Mouse (Mus musculus) midbrain, embryonic 15.5 days (tissue): ENCODE results near the gene Slc25a39. TPM values are rescaled to one million over a fixed set of nuclear protein-coding genes. Genes with fewer than 3 reads are reported as not detected.
"Not testable (repeated sequence)": the region's sequence is repeated elsewhere in the genome, so short reads cannot be mapped to it uniquely, and the experiment has no call there.

Experiments used
- ATAC-seq: fragments of 200-750 bp; cut with Nextera tagmentation; replicated peaks from 2 replicates; pipeline ENCODE4 v1.8.0; 2017; ENCODE audit warnings: moderate TSS enrichment
- H3K27ac ChIP-seq: fragments of 300-500 bp; sonication (generic); 2 replicates; pipeline ENCODE4 v1.5.1; 2015; ENCODE audit warnings: mild to moderate bottlenecking, inconsistent platforms
- H3K27me3 ChIP-seq: fragments of 300-500 bp; sonication (generic); replicated peaks from 2 replicates; pipeline ENCODE4 v1.6.1; 2015; ENCODE audit warnings: inconsistent platforms
- H3K36me3 ChIP-seq: fragments of 300-500 bp; sonication (generic); replicated peaks from 2 replicates; pipeline ENCODE4 v1.6.1; 2015; ENCODE audit warnings: inconsistent platforms
- H3K4me1 ChIP-seq: fragments of 300-500 bp; sonication (generic); 2 replicates; pipeline ENCODE4 v1.6.1; 2015; ENCODE audit warnings: inconsistent platforms
- H3K4me2 ChIP-seq: fragments of 300-500 bp; sonication (generic); 2 replicates; pipeline ENCODE4 v1.6.1; 2015; ENCODE audit warnings: inconsistent platforms, mild to moderate bottlenecking, moderate library complexity
- H3K4me3 ChIP-seq: fragments of 300-500 bp; sonication (generic); 2 replicates; pipeline ENCODE4 v1.5.1; 2015; ENCODE audit warnings: mild to moderate bottlenecking, inconsistent platforms
- H3K9ac ChIP-seq: fragments of 300-500 bp; sonication (generic); 2 replicates; pipeline ENCODE4 v1.6.1; 2015; ENCODE audit warnings: mild to moderate bottlenecking, inconsistent platforms
- H3K9me3 ChIP-seq: fragments of 300-500 bp; sonication (generic); 2 replicates; pipeline ENCODE4 v1.6.1; 2016; ENCODE audit warnings: inconsistent platforms
- WGBS: fragments of 180-500 bp; shearing (Covaris S2); methylation state at CpG from one replicate; pipeline ENCODE4 v1.1.7; 2015; ENCODE audit warnings: mixed read lengths; 5-methylcytosine and 5-hydroxymethylcytosine counted together
- polyA plus RNA-seq: library from polyadenylated mRNA; unstranded; fragments of >200 nt; fragmentation: Nextera tagmentation; extraction: Ambion mirVana; gene quantifications from 2 replicates; pipeline ENCODE4 v1.2.1, GENCODE M21; 2015

The Slc25a39 gene
- polyA plus RNA-seq, 1 experiment from 2014 or later = 146 TPM

DNA sequence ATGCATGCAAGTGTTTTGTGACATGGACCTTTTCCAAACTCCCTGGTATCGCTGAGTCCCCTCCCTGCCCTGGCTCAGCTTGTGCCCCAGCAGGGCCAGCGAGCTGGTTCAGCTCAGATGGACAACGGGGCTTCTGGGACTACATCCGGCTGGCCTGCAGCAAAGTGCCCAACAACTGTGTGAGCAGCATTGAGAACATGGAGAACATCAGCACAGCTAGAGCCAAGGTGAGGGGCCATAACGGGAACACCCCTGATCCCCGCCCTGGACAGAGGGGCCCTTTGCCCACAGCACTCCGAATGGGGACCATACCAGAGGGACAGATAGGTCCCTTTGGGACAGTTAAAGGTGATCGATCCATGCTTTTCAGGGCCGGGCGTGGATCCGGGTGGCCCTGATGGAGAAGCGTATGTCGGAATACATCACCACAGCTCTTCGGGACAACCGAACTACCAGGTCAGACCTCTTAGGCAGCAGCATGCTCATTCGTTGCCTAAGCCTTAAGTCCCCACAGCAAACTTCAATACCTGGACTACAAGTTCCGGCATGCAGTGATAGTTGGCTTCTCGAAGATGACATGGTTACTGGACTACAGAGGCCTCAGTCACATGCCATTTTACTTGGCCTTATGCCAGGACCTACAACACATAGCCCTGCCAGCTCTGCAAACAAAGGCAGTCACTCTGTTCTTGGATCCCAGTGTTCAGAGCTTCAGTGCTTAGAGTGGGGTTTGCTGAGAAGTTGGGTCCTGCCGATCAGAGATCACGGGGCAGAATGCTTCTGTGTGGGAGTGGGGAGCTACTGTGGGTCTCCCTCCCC, 9.5 kb downstream of the Slc25a39 start:
- Histone ChIP-seq H3K36me3 (peaks cover 16% of the 10 kb centered on the region), H3K27ac (no peak overlapping the region), H3K9me3 (no peaks in the 10 kb centered on the region), H3K4me1 (peaks cover 58% of the 10 kb centered on the region), H3K4me2 (no peak overlapping the region), H3K9ac (no peak overlapping the region), H3K27me3 (no peaks in the 10 kb centered on the region), H3K4me3 (no peak overlapping the region)
- ATAC-seq = no peak
- WGBS = 78% methylated on average over 20 of the region's 20 CpGs

GRCm38 (mm10) chr11:102396671-102397141, 11.0 kb downstream of the Slc25a39 start:
- 0 out of 2 replicates have a peak overlapping the region, but pooled peaks have one; percentile 2 for H3K4me3 ChIP-seq
- no peaks in the 10 kb centered on the region for H3K9me3 ChIP-seq
- no peak overlapping the region for H3K27ac ChIP-seq
- H3K4me1 ChIP-seq = peaks cover 69% of the 10 kb centered on the region
- peak overlapping the region; percentile 96 for H3K4me2 ChIP-seq
- 0 out of 2 replicates have a peak overlapping the region, but pooled peaks have one; percentile 3 for H3K9ac ChIP-seq
- 64% methylated on average over 7 of the region's 7 CpGs for WGBS
- no peak for ATAC-seq
- H3K36me3 ChIP-seq = peaks cover 15% of the 10 kb centered on the region
- H3K27me3 ChIP-seq = no peaks in the 10 kb centered on the region

GRCm38 (mm10) chr11:102396263-102396662, 11.5 kb downstream of the Slc25a39 start:
- no peak overlapping the region for H3K27ac ChIP-seq
- no peak overlapping the region for H3K9ac ChIP-seq
- H3K4me1 ChIP-seq = peaks cover 69% of the 10 kb centered on the region

GRCm38 (mm10) chr11:102395250-102395649, 12.5 kb downstream of the Slc25a39 start:
- Histone ChIP-seq H3K4me2 (peak overlapping the region; percentile 96), H3K9me3 (no peaks in the 10 kb centered on the region), H3K27ac (peak overlapping the region; percentile 96), H3K9ac (peak overlapping the region; percentile 78), H3K4me1 (peaks cover 69% of the 10 kb centered on the region), H3K27me3 (no peaks in the 10 kb centered on the region), H3K36me3 (peaks cover 8% of the 10 kb centered on the region; the same call in 1 of the 2 replicates), H3K4me3 (peak overlapping the region; percentile 71)
- 0% methylated on average over 5 of the region's 5 CpGs for WGBS
- no peak for ATAC-seq

More at GRCm38 (mm10) chr11:102396263-102396662, 11.5 kb downstream of the Slc25a39 start:
- Histone ChIP-seq H3K36me3 (peaks cover 15% of the 10 kb centered on the region), H3K9me3 (no peaks in the 10 kb centered on the region), H3K4me2 (peak overlapping the region; percentile 96), H3K4me3 (0 out of 2 replicates have a peak overlapping the region, but pooled peaks have one; percentile 2), H3K27me3 (no peaks in the 10 kb centered on the region)
- 53% methylated on average over 6 of the region's 6 CpGs for WGBS
- no peak for ATAC-seq

DNA sequence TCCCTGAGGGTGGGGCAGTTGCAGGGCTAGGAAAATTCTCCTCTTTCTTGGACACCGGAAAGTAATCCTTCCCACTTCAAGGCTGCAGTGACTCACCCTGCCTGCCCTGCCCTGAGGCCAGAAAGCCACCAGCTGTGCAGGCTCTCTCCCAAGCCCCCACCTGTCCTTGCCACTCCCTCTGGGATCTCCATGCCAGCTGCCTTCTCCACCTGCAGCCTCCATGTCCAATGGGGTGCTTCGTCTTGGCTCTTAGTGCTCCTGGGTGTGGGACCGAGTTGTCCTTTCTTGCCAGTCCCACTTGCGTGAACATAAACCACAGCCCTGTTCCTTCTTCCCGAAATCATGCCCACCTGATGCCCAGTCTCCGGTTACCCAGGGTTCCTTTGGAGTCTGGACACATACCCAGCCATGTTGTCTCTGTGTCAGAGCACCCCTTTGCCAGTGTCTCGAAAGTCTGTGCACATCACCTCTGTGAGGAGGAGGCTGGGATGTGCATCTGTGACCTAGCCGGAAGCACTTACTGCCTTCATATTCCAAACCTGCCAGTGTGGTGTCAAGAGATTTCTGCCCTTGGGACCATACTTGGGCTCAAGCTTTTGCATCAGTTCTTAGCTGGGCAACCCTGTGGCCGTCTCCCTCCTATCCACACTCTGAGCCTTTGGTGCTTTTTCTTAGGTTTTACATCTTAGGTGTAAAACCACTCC, 13.2 kb downstream of the Slc25a39 start:
- peak overlapping the region; percentile 96 for H3K4me2 ChIP-seq
- peaks cover 66% of the 10 kb centered on the region for H3K4me1 ChIP-seq
- no peaks in the 10 kb centered on the region for H3K27me3 ChIP-seq
- 56% methylated on average over 9 of the region's 9 CpGs for WGBS
- ATAC-seq = 0 out of 2 replicates have a peak, but pooled peaks have one; percentile 0
- H3K9ac ChIP-seq = peak overlapping the region; percentile 78
- H3K27ac ChIP-seq = peak overlapping the region; percentile 96
- peaks cover 3% of the 10 kb centered on the region; the same call in 1 of the 2 replicates for H3K36me3 ChIP-seq
- no peaks in the 10 kb centered on the region for H3K9me3 ChIP-seq
- peak overlapping the region; percentile 71 for H3K4me3 ChIP-seq

DNA sequence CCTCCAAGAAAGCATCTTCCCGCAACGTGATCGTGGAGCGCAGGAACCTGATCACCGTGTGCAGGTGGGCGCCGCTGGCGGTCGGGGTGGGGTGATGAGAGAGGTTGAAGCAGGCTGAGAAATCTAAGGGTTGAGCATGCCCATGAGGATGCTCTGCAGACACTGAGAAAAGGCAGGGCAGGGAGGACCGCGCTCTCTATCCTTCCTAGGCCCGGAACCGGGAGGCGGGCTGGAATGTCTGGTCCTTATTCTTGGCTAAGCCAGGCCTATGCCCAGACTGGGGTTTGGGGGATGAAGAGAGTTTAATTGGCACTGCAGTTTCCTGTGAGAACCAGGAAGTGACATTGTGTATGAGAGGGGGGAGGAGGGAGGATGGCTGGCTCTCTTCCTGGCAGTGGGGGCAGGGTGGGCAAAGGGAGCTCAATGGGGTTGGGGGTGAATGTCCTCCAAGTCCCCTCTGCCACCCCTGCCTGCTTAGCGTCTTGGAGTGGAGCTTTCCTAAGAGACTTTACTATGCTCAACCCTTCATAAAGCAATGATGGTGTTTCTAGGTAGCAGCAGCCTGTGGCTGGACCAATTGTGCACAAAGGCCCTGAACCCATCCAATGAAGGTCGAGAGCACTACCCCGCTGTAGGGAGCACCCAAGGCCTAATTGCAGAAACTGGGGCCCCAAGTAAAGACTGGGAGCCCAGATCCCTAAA, 13.9 kb downstream of the Slc25a39 start:
- WGBS = 6% methylated on average over 17 of the region's 17 CpGs

GRCm38 (mm10) chr11:102393238-102393634, 14.5 kb downstream of the Slc25a39 start, which contains the start of gene Rundc3a:
Rundc3a (plus strand) TSS chr11:102393403.
- Histone ChIP-seq H3K27ac (peak within 1 kb of the TSS; percentile 96), H3K9me3 (no peaks in the 10 kb centered on the region), H3K27me3 (no peaks in the 10 kb centered on the region), H3K4me3 (peak within 1 kb of the TSS; percentile 71), H3K4me2 (peak within 1 kb of the TSS; percentile 96), H3K9ac (peak within 1 kb of the TSS; percentile 78), H3K36me3 (no peaks in the 10 kb centered on the region), H3K4me1 (peaks cover 54% of the 10 kb centered on the region)
- ATAC-seq = peak; percentile 92
- WGBS = 0% methylated on average over 34 of the region's 34 CpGs

More for the DNA sequence above, 13.9 kb downstream of the Slc25a39 start:
- Histone ChIP-seq H3K27ac (peak overlapping the region; percentile 96), H3K4me1 (peaks cover 60% of the 10 kb centered on the region), H3K9ac (peak overlapping the region; percentile 78), H3K9me3 (no peaks in the 10 kb centered on the region), H3K4me3 (peak overlapping the region; percentile 71), H3K4me2 (peak overlapping the region; percentile 96), H3K36me3 (no peaks in the 10 kb centered on the region), H3K27me3 (no peaks in the 10 kb centered on the region)
- ATAC-seq = peak; percentile 65

DNA sequence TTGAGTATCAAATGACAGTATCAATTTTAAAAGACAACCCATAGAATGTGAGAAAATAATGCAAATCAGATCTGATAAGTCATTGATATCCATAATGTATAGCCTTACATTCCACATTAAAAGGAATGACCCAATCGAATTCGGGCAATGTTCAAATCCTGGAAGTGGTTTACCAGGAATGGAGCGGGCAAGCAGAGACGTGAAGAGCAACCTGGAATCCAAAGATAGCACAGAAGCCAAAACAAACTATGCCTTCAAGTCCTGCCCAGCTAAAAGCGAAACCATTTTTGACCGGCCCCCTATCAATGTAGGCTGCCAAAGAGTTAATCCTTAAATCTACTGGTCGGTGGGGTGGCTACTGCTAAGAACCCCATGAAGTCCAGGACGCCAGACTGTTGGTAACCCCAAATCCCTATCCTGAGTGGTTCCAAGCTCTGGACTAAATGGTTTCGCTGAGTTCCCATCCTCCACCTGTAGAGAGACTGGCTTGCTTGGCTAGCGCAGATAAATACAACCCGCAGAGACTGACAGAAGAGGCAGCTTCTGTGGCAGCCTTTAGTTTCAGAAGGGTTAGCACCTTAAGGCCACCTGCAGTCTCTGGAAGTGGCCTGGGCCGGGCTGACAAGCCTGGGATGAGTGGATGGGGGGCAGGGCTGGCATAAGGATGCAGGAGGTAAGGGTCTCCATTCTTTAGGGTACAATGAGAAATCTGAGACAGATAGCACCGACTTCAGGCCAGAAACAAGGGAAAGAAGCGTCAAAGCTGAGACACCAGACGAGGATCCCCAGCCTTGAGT, 15.1 kb downstream of the Slc25a39 start:
- H3K4me2 ChIP-seq = peak overlapping the region; percentile 96
- no peaks in the 10 kb centered on the region for H3K36me3 ChIP-seq
- H3K4me1 ChIP-seq = peaks cover 48% of the 10 kb centered on the region
- ATAC-seq = peak; percentile 59
- peak overlapping the region; percentile 52 for H3K9ac ChIP-seq
- peak overlapping the region; percentile 96 for H3K27ac ChIP-seq
- peak overlapping the region; percentile 71 for H3K4me3 ChIP-seq
- no peaks in the 10 kb centered on the region for H3K9me3 ChIP-seq
- no peaks in the 10 kb centered on the region for H3K27me3 ChIP-seq
- WGBS = 18% methylated on average over 15 of the region's 15 CpGs

GRCm38 (mm10) chr11:102389436-102389835, 18.3 kb downstream of the Slc25a39 start:
- H3K4me2 ChIP-seq, H3K27me3 ChIP-seq, H3K27ac ChIP-seq, H3K9ac ChIP-seq, H3K36me3 ChIP-seq, H3K4me3 ChIP-seq, H3K9me3 ChIP-seq, ATAC-seq: not testable (repeated sequence)
- H3K4me1 ChIP-seq = peaks cover 16% of the 10 kb centered on the region
- WGBS = 90% methylated on average over 4 of the region's 5 CpGs

DNA sequence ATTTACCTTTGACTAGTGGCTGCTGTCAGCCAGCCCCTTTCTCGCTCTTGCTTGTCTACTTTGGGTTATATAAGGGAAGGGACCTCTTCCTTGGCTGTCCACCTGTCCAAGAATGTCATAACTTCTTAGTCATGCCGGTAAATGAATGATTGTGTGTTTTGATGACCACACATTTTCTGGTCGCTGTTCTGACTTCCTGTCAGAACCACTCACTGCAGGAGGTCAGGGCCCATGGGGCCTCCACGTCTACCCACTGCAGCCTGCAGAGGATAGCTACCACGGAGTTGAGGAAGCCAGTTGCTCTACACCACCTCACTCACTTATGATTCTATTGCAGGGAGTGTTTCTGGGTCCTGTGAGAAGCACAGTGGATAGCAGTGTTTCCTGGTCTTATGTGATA, 21.6 kb downstream of the Slc25a39 start:
- Histone ChIP-seq H3K9ac (no peak overlapping the region), H3K36me3 (no peaks in the 10 kb centered on the region), H3K27me3 (no peaks in the 10 kb centered on the region), H3K4me1 (no peaks in the 10 kb centered on the region), H3K27ac (no peak overlapping the region), H3K4me2 (no peak overlapping the region), H3K9me3 (no peaks in the 10 kb centered on the region), H3K4me3 (no peak overlapping the region)
- WGBS = 73% methylated on average over 5 of the region's 5 CpGs
- ATAC-seq = no peak

DNA sequence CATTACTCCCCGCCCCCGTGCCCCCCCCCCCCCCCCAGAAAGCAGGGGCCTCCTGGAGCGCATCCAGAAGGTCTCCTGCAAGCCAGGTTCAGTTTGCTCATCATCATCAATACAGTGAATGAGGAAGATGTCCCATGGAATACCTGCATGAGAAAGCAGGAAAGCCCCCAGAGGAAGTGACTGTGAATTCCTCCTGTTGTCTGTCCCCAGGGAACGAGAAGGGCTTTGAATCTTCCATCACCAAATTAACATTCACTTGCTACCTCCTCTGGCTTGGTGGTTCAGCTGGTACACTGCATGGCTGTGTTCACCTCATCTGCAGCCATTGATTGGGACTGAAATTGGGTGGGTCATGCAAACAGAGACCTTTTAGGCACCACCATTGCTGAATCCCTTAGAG, 22.7 kb downstream of the Slc25a39 start:
- H3K4me2 ChIP-seq = no peak overlapping the region
- no peaks in the 10 kb centered on the region for H3K9me3 ChIP-seq
- no peak overlapping the region for H3K27ac ChIP-seq
- 47% methylated on average over 4 of the region's 4 CpGs for WGBS
- H3K4me3 ChIP-seq = no peak overlapping the region
- H3K4me1 ChIP-seq = no peaks in the 10 kb centered on the region
- no peaks in the 10 kb centered on the region for H3K36me3 ChIP-seq
- no peaks in the 10 kb centered on the region for H3K27me3 ChIP-seq
- no peak overlapping the region for H3K9ac ChIP-seq
- ATAC-seq = no peak
